Mouse (Mus musculus): ENCODE measurements at regions not wholly inside any gene's neighbourhood (a gene's known extent, or its start where the extent isn't known, plus 50 kb on each side); places are given as distances from the start of the nearest gene placed in this dataset.
A peak's percentile ranks its signal among the peaks of the same experiment; 100 is the strongest.
"Not testable (repeated sequence)": the region's sequence is repeated elsewhere in the genome, so short reads cannot be mapped to it uniquely, and the experiment has no call there.

DNA sequence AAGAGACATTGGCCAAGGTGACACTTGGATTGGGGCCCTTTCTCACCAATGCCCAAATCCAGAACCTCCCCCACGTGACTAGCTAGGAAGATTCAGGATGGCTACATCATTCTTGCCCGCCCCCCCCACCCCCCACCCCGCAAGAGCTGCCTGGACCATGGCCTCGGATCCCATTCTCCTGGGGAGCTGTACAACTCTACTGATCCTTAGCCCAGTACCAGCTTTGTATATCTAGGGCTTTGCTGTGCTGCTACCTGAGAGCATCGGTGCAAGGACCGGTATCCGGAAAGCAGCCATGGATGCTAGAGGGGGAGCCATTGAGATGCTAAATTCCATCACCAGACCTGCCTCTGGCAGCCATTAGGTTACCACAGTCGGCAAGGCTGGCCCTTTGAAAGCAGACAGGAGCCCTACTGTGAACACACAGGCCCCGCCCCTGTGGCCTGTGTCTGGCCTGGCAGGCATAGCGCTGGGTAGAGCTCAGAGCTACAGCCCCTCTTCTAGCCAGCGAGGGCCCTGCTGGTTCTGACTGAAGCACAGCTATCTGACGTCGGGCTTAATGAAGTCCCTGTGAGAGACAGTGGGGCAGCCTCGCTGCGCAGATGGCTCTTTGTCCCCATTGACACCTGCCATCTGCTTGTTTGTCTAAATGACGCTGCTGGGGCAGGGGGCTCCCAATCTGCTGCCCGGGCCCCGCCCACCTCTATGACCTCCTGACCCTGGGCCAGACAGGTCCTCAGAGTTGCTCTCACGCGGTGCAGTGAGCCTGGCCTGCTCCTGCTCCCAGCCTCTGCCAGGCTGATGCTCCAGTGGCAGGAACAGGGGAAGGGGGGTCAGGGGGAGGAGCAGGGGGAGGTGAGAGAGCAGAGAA lies 128.9 kb downstream of the Dll1 start:
- DNase-seq: peak; percentile 4

DNA sequence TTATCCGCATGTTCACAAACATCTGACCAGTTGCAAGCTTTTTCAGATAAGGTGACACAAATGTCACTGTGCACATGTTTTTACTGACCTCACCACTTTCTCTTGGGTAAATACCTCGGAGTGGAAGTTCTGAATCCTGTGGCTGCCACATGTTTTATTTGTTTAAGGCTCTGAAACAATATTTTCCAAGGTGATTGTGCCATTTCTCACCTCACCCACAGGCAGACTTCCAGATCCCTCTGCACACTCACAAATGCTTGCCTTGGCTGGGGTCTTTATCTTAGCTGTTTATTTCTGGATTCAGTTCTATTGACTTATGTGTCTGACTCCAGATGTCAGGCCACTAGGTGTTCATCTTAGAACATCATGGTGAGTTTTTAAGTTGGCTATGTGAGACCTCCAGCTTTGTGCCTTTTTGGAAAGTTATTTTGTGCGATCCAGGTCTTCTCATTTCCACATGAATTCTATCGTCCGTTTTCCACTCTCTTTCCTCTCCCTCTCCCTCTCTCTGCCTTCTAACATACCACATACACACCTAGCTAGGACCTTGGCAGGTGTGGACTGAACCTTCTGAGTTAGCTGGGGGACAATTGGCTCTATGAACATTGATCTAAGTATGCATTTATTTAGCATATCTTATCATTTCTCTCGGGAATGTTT lies 133.6 kb downstream of the Dll1 start:
- DNase-seq: no peak

DNA sequence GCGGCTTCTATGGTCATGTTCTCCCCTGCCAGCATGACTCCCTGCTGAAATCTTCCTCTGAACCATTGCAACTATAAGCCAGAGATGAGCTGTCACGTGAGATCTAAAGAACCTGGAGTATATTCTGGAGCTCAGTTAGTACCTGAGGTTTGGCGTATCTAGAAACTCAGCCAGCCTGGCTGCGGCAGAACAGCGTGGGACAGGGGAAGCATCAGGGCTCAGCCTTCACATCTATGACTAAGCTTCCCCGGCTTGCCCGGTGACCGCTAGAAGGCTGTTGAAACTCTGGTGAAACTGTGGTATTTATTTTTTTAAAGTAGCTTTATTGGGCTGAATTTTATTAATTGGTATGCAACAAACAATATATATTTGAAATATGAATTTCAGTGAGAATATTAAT lies 134.3 kb downstream of the Dll1 start:
- no peak for DNase-seq

DNA sequence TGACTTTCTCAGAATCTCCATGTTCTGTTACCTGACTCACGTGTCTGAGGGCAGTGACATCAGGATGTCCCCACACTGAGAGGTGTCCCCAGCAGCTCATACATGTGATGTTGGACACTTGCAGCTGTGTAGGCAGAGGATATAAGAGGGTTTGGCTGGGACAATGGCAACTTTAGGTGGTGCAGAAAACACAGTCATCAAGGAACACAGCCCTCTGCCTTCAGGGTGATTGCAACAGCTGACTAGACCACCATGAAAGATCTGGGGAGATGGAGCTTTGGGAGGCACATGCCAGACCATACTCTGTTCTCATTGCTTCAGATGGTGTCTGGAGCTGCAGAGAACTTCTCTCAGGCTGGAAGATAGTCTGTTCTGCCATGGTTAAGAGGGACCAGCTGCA lies 135.2 kb downstream of the Dll1 start:
- no peak for DNase-seq

DNA sequence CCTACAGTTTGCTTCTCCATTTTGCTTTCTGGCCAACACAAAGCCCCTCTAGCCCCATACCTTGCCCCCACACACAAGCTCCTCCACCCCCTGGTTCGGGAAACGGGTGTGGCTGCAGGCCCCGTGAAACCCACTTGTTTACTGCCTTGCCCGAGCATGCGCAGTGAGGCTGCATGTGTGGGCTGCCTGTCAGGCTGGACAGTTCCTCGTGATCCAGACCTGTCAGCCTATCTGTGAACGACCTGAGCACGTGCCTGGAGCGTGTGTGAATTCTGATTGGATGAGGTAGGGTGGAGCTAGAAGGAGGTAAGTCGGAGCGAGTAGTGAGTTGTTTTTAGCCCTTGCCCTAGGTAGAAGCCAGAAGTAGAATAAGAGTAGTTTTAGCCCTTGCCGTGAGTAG lies 136.0 kb downstream of the Dll1 start:
- DNase-seq: not testable (repeated sequence)

DNA sequence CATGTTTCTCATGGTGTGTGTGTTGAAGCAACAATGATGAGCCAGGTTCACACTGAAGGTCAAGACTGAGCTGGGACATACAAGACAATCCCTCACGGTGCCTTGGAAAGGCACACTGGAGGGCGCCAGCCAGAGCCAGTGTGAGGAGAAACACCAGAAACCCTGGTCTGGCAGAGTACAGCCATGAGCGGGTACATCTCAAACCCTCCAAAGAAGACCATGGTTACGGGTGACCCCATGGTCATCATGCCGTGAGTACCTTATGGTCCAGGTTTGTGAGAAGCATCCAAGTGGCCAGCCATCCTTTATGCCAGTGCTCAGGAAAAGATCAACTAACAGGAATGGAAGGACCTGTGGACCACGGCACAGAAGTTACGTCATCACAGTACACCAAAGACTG lies 136.7 kb downstream of the Dll1 start:
- DNase-seq: no peak

DNA sequence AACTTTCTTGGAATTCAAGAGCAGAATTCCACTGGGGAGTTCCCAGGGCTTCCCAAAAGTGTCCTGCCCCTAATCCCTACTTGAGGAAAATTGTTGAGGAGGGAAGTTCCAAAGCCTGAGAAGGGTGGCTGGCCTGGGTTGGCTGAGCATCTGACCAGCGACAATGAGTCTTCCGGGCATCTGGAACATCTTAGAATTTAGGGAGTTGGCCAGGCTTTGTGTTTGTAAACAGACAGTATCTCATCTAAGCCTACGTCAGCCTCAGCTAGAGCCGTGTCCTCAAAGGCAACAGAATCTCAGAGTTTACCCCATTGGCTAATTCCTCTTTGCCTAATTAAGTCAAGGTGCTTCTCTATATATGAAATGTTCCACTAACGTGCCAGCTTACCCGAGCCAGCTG lies 141.6 kb downstream of the Dll1 start:
- DNase-seq: no peak

DNA sequence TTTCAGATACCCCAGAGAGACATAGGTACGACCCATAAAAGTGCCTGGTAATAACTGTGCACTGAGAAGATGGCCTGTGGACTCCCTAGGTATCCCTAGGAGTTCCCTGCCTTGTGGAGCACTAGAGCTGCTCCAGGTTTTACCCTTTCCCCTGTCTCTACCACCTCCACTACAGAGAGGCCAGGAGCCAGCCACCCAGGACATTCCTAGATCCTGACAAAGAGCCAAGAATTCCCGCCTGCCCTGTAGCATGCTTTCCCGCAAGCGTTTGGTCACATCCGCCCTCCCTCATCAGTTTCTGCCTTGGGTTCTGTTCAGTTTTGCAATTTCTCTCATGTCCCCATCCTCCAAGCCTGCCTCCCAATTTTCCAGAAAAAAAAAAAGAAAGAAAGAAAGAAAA lies 145.5 kb downstream of the Dll1 start:
- DNase-seq: no peak

DNA sequence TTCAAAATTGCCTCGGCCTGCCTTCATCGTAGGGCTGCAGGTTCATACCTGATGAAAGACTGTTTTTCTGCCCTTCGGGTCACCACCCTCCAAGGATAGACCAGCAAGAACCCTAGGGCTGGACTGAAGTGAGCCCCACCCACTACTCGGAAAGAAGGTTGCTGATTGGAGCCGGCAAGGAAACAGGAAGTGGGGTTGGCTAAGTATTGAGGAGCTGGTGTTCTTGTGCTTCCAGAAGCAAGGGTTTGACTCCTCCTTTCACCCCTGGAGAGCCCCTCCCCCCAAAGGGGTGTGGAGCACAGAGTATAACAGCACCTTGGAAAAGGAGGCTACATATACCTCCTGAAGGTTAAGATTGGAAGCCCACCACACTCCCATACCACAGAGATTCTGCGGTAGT lies 147.5 kb downstream of the Dll1 start:
- no peak for DNase-seq

DNA sequence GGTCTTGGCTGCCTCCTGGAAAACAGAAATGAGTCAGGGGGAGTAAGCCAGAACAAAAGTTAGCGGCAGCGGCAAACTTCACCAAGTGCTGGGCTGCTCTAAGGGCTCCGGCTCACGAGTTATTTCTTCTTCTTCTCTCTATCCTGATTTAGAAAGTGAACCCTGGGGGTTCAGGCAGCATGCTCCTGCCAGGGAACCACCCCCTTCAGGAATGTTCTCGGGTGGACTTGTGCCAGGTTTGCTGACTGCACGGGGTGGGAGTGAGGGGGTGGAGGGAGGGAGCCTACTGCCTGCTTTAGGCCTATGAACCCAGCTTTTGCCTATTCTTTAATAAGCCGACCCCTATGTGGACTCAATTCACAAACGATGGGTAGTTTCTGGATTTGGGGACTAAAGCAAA lies 148.6 kb downstream of the Dll1 start:
- DNase-seq: no peak

DNA sequence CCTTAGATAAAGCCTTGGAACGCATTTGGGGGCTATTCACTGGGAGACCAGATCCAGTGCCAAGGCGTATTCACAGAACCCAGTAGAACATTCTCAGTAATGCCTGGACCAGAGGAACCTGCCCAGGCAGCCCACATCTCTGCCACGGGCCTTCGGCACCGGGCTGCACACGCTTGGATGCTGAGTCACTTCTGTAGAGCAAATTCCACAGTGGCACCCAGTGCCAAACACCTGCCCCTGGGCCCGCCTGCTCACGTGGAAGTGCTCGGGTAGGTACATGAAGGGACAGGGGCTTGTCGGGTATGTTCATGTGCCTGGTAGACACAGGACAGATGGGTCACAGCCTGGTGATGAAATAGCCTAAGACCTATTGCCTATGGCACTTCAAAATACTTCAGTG lies 152.8 kb downstream of the Dll1 start:
- DNase-seq: no peak

DNA sequence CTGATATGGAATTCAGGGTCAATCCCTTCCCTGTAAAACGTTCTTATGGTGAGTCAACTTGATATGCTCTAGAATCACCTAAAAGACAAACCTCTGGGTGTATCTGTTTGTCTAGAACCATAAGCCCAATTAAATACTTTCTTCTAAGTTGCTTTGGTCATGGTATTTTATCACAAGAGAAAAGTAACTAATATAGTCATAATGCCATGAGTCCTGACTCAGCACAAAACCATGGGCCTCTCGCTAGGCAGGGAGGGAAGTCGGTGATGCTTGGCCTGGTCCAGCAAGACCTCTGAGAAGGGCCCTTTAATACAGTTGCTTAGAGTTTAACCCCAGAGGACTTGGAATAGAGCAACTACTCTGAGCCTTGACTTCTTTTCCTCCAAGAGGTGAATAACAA lies 153.7 kb downstream of the Dll1 start:
- DNase-seq: no peak

DNA sequence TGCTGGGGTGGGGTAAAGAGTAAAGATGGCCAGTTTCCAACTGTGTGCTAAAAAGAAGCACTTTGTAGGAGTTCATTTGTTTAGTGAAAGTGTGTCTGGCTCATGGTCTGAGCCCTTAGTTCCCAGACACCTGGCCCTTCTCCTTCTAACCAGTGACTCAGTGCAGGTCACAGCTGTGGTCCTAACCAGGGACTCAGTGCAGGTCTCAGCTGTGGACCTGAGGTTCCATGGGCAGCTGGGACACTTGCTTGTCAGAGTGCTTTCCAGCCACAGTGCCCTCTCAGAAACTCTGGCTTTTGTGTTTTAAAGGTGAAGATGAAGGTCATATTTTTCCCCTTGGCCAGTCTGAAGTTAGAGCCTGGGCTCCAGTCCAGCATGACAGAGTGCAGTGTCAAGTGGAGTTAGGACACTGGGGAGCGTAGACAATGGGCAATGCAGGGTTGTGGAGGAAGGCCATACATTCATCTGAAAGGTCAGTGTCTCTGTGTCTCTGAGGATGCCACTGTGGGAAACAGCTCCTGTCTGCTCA lies 162.5 kb downstream of the Dll1 start:
- DNase-seq: no peak

DNA sequence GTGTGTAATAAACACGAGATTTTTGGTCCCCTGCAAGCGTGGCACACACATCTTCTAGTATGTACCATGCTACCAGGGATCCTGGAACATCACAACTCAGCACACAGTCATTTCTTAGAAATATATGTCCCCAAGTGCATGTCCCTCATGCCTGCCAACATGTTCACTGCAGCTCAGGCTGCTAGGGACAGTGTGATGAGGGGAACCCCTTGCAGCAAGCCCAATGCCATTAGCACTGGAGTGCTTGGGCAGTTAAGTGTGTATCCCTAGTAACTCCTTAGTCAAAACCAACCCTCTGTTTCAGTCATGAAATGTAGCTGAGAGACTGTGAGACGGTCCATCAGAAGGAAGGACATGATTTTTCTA lies 167.5 kb upstream of the Gm3448 start:
- no peak for DNase-seq

DNA sequence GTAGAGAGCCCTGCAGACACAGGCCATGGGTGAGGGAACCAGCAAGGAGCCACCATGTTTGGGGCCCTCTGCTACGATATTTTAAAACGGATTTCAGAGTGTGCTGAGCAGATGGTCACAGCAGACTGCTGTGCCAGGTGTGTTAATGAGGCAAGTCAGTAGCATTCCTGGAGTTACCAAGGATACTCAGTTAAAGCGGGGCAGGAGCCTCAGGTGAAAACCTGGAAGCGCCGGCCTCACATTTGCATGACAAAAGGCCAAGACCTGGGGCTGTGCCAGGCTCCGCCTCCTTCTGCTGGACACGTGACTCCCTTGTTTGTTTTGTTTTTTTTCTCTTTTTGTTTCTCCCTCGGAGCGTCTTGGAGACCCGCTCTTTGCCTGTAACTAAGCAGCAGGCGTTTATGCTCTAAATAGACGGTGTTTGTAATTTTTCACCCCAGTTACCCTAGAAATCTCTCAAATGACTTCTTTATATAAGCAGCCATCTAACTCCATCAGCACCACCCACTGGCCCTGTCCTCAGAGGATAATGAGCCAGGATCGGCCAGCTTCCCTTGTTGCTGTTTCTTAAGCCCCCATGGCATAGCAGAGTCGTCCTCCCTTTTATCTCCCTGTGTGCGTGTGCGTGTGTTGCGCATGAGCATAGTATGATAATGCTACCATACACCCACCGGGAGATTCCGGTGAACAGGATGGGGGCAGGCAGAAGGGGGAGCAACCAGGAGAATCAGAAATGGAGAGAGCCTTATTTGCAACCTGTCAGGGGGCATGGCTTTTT lies 166.9 kb upstream of the Gm3448 start:
- DNase-seq: peak; percentile 49

DNA sequence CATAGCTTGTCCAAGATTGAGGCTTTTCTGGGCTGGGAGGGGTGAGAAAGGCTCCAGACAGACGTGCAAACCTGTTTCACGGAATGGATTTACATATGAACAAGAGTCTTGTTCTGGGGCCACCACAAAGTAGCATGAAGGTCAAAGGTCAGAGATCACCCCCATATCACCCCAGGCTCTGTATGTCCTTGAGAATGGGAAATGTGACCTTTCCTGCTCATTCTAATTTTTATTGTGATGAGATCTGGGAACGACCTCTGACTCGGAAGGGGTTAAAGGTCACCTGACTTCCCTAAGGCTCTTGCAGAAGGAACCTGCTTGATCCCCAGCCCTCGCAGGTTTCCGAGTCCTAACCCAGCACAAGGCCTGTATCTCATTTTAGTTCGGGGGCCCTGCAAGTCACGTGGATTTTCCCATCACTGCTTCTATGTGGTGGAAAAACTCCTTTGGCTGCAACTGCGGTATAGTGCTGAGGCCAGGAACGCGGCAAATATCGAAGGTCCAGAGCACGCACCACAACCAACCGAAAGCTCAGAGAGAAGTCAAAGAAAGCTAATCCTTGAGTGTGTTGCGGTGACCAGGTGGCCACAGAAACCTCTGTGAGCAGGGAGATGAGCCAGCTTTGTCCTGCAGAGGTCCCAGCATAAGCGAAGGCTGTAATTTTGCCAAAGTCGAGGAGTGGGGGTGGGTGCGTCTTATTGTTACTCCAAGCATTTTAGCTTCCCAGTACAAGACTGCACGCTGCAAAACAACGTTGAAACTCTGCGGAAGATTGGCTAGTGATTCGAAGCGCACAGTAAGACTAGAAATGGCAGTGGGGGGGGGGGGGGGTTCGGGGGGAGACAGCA lies 166.1 kb upstream of the Gm3448 start:
- no peak for DNase-seq

DNA sequence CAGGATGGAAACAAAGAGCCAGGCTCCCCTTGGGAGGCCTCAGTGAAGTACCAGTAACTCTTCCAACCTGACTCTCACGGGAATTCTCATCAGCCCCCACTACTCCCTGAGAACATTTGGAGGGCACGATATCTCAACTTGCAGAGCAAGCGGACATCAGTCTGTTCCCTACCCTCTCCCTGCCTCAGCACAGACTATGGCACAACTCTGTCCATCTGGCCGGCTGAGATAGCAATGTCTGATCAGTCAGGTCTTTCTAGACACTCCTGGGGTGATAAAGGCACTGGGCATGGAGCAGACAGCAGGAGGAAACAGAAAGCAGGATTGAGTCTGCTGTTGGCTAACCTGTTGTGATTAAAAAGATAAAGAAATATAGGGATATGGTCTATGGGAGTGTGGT lies 164.5 kb upstream of the Gm3448 start:
- DNase-seq: no peak

DNA sequence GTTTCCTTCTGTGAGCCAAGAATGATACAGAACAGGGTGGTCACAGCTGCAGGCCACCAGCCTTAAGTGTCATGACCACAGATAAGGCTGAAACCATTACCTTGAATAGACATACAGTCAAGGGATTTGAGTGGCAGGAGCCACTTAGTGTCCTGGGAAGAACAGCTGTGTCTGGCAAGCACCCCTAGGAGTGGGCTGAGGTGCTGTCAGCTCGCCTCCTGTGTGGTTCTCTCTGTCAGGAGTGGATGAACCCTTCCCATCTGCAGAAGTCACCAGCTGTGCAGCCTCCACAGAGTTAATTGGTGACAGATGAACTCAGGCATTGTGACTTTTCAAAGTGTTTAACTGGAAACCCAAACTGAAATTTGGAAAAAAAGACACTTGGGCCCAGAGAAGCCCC lies 163.2 kb upstream of the Gm3448 start:
- no peak for DNase-seq

DNA sequence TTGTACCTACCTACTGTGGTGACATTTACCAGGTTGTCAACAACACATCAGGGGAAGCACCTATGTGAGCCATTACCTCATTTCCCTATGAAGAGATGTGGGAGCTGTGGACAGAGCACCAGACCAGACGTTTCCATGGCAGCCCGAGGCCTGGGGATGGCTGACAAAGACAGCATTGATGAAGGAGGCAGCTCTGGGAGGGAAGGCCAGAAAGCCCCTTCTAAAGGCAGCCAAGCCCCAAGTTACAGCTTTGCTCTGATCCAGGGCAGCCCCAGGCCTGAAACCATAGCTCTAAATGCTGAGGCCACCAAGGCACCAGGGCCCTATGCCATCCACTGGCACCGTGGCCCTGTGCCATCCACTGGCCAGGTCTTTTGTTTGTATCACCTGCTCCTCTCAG lies 157.9 kb upstream of the Gm3448 start:
- DNase-seq: no peak

DNA sequence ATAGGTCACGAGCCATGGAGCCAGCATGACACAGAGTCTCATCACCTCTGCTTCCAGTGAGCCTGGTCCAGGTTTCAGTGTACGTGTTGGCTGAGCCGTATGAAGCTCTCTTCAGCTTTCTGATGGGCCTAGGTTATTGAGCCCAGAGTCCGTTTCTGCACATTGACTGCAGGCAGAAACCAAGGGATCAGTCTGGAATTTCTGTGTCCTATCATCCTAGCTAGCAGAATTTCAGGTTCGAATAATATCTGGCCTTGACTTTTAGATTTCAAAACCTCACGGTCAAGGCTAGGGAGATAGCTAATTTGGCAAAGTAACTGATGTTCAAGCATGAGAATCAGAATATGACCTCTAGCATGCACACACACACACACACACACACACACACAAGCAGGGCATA lies 156.0 kb upstream of the Gm3448 start:
- DNase-seq: no peak

DNA sequence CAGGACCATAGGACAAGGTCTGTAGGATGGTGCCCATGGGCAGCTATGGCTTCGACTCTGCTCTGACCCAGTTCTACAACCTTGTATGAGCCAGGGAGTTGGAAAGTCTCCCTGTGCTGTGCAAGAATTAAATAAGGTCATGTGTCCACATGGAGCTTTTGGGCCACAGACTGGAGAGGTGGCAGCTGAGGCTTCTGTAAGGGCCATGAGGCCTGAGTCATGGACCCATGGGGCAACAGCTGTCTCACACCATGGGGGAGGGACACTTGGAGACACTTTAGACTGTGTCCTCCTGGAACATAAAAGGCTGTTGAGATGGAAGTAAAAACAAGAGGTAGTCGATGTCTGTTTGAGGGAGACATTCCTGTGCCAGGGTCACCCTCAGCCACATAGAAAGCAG lies 154.5 kb upstream of the Gm3448 start:
- DNase-seq: no peak

DNA sequence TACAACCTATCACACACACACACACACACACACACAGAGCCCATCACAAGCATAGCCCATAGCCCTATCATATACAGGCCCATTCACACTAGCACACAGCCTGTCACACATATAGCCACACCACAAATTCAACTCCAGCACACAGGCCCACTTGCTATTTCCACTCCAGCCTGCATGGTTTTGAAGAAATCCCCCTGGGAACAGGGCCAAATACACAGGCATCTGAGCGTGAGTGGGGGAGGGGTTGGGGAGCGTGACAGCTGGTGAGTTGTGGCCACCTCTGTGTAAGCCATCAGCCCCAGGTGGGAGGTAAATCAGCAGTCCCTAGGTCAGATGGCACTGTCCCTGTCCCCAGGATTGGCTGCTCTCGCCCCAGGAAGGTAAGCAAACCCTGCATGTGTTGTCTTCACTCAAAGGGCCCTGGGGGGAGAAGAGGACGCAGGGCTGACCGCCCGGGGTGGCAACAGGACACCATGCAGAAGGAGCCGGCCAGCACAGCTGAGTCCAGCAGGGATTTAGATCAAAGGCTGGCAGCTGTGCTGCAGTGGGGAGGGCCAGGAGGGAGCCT lies 153.6 kb upstream of the Gm3448 start:
- DNase-seq: no peak
